Mouse (Mus musculus): ENCODE measurements around the gene Kirrel3. TPM values are rescaled to one million over a fixed set of nuclear protein-coding genes. Genes with fewer than 3 reads are reported as not detected.

Kirrel3 gene
- polyA plus RNA-seq, 1 experiment from 2014 or later: 0.13 TPM

DNA sequence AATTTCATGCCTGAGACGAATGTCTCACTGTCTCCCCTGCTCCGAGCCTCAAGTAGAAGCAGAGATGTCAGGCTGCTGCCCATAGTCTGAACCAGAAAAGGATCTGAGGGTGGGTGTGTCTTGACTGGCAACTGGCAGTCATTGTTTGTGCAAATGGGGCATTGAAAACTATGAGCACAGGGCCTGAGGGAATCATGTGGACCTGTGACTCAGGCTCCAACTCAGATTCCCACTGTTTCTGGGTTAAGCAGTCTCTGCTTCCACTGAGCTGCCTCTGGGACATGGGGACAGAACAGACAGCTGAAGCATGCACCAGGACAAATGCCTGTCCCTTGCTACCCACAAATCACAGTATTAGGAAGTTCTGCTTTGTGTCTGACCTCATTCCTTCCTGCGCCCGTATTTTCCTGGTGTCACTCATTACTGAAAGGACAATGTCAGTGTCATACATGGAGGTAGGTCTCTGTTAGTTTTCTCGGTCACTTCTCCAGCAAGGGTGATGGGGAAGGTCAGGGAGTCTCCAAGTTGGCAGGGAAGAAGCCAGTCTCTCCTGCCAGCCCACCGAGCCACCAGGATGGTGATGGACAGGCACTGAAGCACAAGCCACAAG, 484.3 kb downstream of the Kirrel3 start:
- no peak for ATAC-seq (ENCODE audit: insufficient read depth)
- H3K4me3 ChIP-seq (replicated peaks): no peak overlapping the region
- no peaks in the 10 kb centered on the region for H3K36me3 ChIP-seq (replicated peaks)
- no peak overlapping the region for H3K9ac ChIP-seq
- H3K27ac ChIP-seq (replicated peaks): no peak overlapping the region
- H3K4me2 ChIP-seq: no peak overlapping the region
- no peaks in the 10 kb centered on the region for H3K27me3 ChIP-seq
- no peaks in the 10 kb centered on the region for H3K4me1 ChIP-seq (replicated peaks)
- WGBS (ENCODE audit: insufficient replicate concordance): 47% methylated on average over 6 of the region's 6 CpGs
- H3K9me3 ChIP-seq (replicated peaks): no peaks in the 10 kb centered on the region

DNA sequence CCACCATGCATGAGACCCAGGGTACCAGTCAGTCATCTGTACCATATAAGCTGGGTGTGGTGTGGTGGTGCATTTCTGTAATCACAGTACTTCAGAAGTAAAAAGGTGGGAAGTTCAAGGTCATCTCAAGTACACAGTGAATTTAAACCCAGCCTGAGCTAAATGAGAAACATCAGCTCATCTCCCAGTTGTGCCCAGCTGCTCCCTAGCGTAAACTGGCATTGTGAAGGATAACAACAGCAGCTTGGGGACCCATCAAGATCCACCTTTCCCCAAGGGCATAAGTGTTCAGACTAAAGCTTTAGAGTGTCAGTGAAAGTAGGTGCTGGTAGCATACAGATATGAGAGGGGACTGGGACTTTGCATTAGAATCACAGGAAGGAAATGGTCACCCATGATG, 488.6 kb downstream of the Kirrel3 start:
- WGBS (ENCODE audit: insufficient replicate concordance): 75% methylated on average over 1 of the region's 1 CpGs
- no peaks in the 10 kb centered on the region for H3K4me1 ChIP-seq (replicated peaks)
- H3K9me3 ChIP-seq (replicated peaks): no peaks in the 10 kb centered on the region
- no peak for ATAC-seq (ENCODE audit: insufficient read depth)
- H3K27me3 ChIP-seq: no peaks in the 10 kb centered on the region; the same call in 1 of the 2 replicates
- no peaks in the 10 kb centered on the region for H3K36me3 ChIP-seq (replicated peaks)
- no peak overlapping the region for H3K9ac ChIP-seq
- H3K4me3 ChIP-seq (replicated peaks): no peak overlapping the region
- no peak overlapping the region for H3K4me2 ChIP-seq
- H3K27ac ChIP-seq (replicated peaks): no peak overlapping the region

DNA sequence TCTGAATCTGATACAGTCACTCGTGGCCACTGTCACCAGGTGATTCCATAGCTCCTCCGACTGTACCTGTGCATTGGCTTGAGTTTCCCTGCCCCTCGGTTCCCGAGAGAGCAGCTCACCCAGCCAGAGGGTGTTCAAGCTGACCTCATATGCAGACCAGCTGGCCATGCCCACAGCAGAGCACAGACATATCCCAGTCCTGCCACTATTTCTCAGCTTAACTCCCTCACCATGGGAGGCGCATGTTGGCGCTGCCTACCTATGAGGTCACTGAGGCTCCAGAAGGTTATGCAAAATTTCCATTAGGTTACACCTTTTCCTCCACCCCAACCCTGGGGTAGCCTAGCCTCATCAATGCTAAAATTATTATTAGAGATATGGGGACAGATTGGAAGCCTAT, 489.6 kb downstream of the Kirrel3 start:
- Histone ChIP-seq H3K9ac (no peak overlapping the region), H3K9me3 (replicated peaks) (no peaks in the 10 kb centered on the region), H3K27ac (replicated peaks) (no peak overlapping the region), H3K27me3 (no peaks in the 10 kb centered on the region; the same call in 1 of the 2 replicates), H3K4me3 (replicated peaks) (no peak overlapping the region), H3K36me3 (replicated peaks) (no peaks in the 10 kb centered on the region), H3K4me1 (replicated peaks) (no peaks in the 10 kb centered on the region), H3K4me2 (no peak overlapping the region)
- 75% methylated on average over 6 of the region's 6 CpGs for WGBS (ENCODE audit: insufficient replicate concordance)
- ATAC-seq (ENCODE audit: insufficient read depth): no peak

DNA sequence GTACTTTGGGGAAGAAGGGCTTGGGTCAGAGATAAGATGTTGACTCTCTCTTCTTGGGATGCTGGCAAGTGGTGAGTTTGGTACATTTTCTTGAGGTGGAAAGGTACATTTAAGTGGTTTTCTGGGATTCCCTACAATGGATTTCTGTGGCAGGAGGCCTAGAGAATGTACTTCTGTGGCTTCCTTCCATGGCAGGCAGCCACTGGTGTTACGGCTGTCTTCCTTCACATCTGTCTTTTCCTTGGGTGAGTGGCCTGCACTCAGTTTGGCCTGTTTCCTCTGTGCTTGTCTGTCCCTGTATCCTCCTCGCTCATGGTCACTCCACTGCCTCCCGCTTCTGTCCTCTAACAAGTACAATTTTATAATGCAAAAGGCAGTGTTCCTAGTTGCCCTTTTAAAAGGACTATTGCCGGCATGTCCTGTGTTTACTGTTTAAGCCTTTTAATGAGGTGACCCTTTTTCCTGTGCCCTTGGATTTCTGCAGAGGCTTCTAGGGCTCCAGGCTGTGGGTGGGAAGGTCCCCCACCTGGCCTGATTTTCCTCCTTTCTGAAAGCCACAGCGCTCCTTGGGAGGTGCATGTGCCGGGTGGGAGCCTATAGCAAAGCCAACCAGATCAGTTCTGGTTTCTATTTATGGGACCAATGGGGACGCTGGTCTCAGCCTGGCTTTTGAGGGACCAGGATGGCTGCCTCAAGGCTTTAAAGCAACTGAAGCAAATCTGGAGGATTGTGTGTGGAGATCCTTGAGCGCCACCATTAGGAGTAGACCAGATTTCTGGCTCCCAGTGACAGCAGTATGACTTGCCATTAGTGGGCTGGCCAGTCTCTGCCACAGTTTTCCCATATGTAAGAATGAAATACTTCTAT, 491.1 kb downstream of the Kirrel3 start:
- H3K9ac ChIP-seq: no peak overlapping the region
- no peak overlapping the region for H3K4me2 ChIP-seq
- no peak overlapping the region for H3K27ac ChIP-seq (replicated peaks)
- ATAC-seq (ENCODE audit: insufficient read depth): no peak
- no peaks in the 10 kb centered on the region for H3K9me3 ChIP-seq (replicated peaks)
- no peaks in the 10 kb centered on the region for H3K4me1 ChIP-seq (replicated peaks)
- no peaks in the 10 kb centered on the region for H3K36me3 ChIP-seq (replicated peaks)
- H3K4me3 ChIP-seq (replicated peaks): no peak overlapping the region
- no peaks in the 10 kb centered on the region; the same call in 1 of the 2 replicates for H3K27me3 ChIP-seq
- WGBS (ENCODE audit: insufficient replicate concordance): 52% methylated on average over 8 of the region's 8 CpGs

DNA sequence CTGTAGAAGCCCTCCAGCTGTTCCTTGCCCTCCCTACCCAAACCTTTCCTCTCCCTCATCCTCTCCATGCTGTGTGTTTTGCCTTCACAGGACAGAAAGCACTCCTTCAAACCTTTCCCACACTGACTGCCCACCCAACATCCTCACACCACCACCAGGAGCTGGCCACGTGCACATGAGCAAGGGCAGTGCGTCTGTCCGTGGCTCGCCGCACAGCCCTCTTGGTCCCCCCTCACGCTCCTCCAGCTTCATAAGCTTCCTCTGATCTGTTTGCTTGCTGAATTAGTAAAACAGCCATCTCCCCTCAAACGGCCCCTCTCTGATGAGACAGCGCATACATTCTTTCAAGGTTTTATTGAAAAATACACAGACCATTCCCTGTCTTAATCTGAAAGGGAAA, 492.0 kb downstream of the Kirrel3 start:
- no peaks in the 10 kb centered on the region for H3K9me3 ChIP-seq (replicated peaks)
- H3K9ac ChIP-seq: no peak overlapping the region
- H3K4me3 ChIP-seq (replicated peaks): no peak overlapping the region
- H3K4me1 ChIP-seq (replicated peaks): no peaks in the 10 kb centered on the region
- no peaks in the 10 kb centered on the region for H3K36me3 ChIP-seq (replicated peaks)
- no peak overlapping the region for H3K4me2 ChIP-seq
- no peak for ATAC-seq (ENCODE audit: insufficient read depth)
- WGBS (ENCODE audit: insufficient replicate concordance): 70% methylated on average over 8 of the region's 8 CpGs
- H3K27ac ChIP-seq (replicated peaks): no peak overlapping the region
- no peaks in the 10 kb centered on the region; the same call in 1 of the 2 replicates for H3K27me3 ChIP-seq

DNA sequence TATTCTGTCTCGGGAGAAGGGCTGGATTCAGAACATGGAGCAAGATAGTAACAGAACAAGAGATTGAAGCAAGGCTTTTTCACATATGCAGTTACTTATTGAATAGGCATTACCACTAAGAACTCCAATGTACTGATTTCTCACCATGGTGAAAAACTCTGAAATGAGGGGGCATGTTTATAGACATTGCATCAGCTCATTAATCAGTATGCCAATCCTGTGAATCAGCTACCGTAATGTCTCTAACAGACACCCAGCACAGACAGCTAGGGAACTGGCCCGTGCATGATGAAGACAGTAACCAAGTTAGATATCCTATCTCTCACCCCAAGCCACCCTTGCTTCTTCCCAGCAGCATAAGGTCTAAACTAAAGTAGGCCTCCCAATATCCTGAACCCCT, 492.5 kb downstream of the Kirrel3 start:
- 57% methylated on average over 3 of the region's 3 CpGs for WGBS (ENCODE audit: insufficient replicate concordance)
- no peaks in the 10 kb centered on the region; the same call in 1 of the 2 replicates for H3K27me3 ChIP-seq
- no peak overlapping the region for H3K27ac ChIP-seq (replicated peaks)
- no peak overlapping the region for H3K4me2 ChIP-seq
- no peaks in the 10 kb centered on the region for H3K36me3 ChIP-seq (replicated peaks)
- H3K4me1 ChIP-seq (replicated peaks): no peaks in the 10 kb centered on the region
- no peaks in the 10 kb centered on the region for H3K9me3 ChIP-seq (replicated peaks)
- ATAC-seq (ENCODE audit: insufficient read depth): no peak
- H3K4me3 ChIP-seq (replicated peaks): no peak overlapping the region
- H3K9ac ChIP-seq: no peak overlapping the region

DNA sequence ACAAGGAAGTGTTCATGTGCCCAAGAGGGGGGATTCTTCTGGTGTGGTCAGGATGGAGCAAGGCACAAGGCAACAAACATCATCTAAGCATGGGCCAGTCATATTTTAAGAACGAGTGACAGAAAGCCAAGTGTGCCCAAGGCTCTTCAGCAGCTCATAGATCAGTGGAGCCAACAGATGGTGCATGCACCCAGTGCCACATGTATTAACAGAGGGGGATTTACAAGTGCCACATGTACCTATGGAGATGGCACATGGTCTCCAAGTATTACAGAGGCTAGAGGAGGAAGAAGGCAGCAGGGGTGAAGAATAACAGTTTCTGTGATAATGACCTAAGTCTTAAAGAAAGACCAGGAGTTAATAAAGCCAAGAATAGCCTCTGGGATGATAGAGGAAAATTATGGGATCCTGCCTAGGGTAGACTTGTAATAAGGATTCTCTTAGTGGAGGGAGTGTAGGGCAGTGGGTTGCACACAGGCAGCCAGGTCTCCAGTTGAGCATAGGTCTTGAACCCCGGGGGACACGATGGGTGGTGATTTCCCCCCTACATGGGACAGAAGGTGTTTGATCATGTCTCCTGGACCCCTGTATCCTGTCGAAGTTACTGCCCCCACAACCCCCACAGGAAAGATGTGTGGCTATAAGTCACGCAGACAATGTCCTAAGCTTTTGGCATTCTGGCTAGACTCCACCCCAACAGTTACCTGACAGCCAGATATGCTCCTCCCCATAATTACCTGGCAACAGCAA, 495.0 kb downstream of the Kirrel3 start:
- ATAC-seq (ENCODE audit: insufficient read depth): no peak

DNA sequence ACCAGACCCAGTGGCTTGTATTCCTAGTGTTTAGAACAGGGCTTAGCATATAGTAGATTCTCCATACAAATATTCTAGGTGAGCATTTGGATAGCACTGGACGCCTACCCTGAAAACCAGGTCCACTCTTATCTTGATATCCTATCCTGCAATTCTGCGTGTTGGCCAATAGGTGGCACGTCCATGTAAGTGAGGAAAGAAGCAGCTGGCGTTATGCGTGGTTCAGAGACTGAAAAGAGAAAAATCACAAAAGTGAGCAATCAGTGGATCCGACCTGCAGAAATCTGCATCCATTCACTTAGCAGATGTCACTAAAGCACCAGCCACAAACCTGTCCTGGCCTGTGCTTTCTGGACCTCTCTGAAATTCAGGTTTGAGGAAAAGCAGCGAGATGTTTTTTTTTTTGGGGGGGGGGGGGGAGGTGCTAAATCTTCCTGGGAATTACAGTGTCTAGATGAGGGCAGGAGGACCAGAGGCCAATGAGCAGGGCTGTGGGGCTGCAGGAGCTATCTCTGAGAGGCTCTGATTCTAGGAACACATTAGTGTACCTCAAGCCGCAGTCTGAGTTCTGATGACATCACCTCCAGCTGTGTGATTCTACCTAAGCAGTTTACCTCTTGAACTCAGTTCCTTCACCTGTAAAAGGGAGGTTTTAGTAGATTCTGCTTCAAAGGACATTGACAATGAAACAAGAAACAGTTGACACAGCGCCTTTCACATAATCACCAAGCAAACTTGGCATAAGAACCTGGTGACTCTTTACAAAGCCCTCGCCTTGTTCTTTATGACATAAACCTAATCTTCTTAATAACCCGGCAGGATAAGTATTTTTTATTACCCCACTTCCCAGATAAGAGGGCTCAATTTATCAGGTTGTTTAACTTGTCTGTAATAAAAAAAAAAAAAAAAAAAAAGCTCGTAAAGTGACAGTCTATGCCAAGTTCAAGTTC, 498.1 kb downstream of the Kirrel3 start:
- Histone ChIP-seq H3K9me3 (replicated peaks) (no peaks in the 10 kb centered on the region), H3K4me1 (replicated peaks) (no peaks in the 10 kb centered on the region), H3K4me2 (no peak overlapping the region), H3K27me3 (no peaks in the 10 kb centered on the region), H3K4me3 (replicated peaks) (no peak overlapping the region), H3K36me3 (replicated peaks) (no peaks in the 10 kb centered on the region), H3K9ac (no peak overlapping the region), H3K27ac (replicated peaks) (no peak overlapping the region)
- WGBS (ENCODE audit: insufficient replicate concordance): 30% methylated on average over 12 of the region's 12 CpGs
- no peak for ATAC-seq (ENCODE audit: insufficient read depth)

More for the DNA sequence above, 495.0 kb downstream of the Kirrel3 start:
- H3K4me2 ChIP-seq: no peak overlapping the region
- no peaks in the 10 kb centered on the region for H3K4me1 ChIP-seq (replicated peaks)
- no peaks in the 10 kb centered on the region for H3K9me3 ChIP-seq (replicated peaks)
- H3K27ac ChIP-seq (replicated peaks): no peak overlapping the region
- H3K4me3 ChIP-seq (replicated peaks): no peak overlapping the region
- H3K36me3 ChIP-seq (replicated peaks): no peaks in the 10 kb centered on the region
- no peaks in the 10 kb centered on the region; the same call in 1 of the 2 replicates for H3K27me3 ChIP-seq
- WGBS (ENCODE audit: insufficient replicate concordance): 57% methylated on average over 5 of the region's 5 CpGs
- H3K9ac ChIP-seq: no peak overlapping the region

DNA sequence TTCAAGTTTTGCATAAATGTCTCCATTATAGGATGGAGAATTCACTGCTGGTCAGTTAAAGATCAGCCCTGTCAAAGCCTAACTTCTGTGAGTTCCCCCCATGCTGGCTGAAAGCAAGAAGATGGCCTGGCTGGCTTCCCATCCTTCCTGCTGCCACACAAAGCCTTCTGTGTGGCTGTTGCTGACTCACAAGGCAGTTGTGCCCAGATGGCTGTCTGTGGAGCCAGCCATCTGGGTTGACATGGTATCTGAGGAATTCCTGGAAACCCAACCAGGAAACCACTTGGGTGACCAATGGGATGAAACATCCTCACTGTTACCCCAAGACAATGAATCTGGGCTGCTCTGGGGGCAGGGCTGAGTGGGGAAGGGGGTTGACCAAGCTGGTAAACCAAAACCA, 500.5 kb downstream of the Kirrel3 start:
- ATAC-seq (ENCODE audit: insufficient read depth): no peak
- no peaks in the 10 kb centered on the region for H3K4me1 ChIP-seq (replicated peaks)
- H3K9ac ChIP-seq: no peak overlapping the region
- H3K4me3 ChIP-seq (replicated peaks): no peak overlapping the region
- no peak overlapping the region for H3K27ac ChIP-seq (replicated peaks)
- no peaks in the 10 kb centered on the region for H3K9me3 ChIP-seq (replicated peaks)
- H3K36me3 ChIP-seq (replicated peaks): no peaks in the 10 kb centered on the region
- no peak overlapping the region for H3K4me2 ChIP-seq
- no peaks in the 10 kb centered on the region for H3K27me3 ChIP-seq

DNA sequence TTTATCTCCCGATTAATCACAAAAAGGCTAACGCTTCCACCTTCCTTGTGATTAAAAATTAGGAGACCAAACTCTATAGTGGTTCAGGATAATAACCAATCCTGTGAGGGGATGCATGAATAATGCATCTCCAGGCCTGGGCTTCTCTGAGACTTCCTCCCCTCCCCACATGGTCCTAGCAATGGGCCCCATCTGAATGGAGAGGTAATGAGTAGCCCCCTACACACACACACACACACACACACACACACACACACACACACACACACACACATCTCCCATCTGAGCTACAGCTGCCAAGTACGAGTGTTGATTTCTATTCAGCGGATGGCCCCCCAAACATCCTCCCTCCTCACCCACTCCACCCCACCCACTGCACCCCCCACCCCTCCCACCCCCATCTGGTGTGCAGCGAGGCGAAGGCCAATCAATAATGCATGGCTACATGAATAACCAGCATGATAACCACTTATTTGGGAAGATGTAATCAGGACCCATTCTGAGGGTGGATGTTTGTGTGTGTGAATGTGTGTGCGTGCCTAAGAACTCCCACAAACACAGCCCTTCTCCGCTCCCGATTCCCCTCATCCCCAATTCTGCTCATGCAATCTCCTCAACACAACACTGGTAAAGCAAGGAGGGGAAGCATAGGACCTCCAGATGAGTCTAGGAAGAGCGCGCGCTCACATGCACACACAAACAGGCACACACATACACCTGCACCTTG, 501.9 kb downstream of the Kirrel3 start:
- ATAC-seq (ENCODE audit: insufficient read depth): no peak
- Histone ChIP-seq H3K9me3 (replicated peaks) (no peaks in the 10 kb centered on the region), H3K27ac (replicated peaks) (no peak overlapping the region), H3K27me3 (no peaks in the 10 kb centered on the region), H3K4me2 (no peak overlapping the region), H3K36me3 (replicated peaks) (no peaks in the 10 kb centered on the region), H3K4me1 (replicated peaks) (no peaks in the 10 kb centered on the region), H3K4me3 (replicated peaks) (no peak overlapping the region), H3K9ac (no peak overlapping the region)
- 72% methylated on average over 12 of the region's 12 CpGs for WGBS (ENCODE audit: insufficient replicate concordance)

Measured in liver, embryonic 15.5 days (tissue).